9 mouse cellular contexts compared by ENCODE assay signal in genomic region chr10:68119285-68119684, GRCm38 (mm10).
DNase-seq lines count a peak whose midpoint lies in the region; ATAC-seq and TF ChIP-seq lines count a peak whose summit lies in the region.
"Had no signal": no experiment of that assay in that cellular context is flagged by ENCODE, and none has a peak within 500 bp of the region (broad histone marks: within the 10 kb centered on the region; RNA-seq: fewer than 3 reads in every experiment).

No protein-coding gene starts in this region.

- no peak overlapping the region for H3K4me3 ChIP-seq in heart, embryonic 11.5 days (ENCODE audit: low read depth, low read length)
- H3K4me3 ChIP-seq in ES-Bruce4 (ENCODE audit: low read depth, low read length) = no peak overlapping the region
- H3K4me3 ChIP-seq in forebrain, embryonic 15.5 days = no peak overlapping the region

- TF ChIP-seq EP300 in ES-Bruce4 (IDR thresholded peaks at IDR 0.05; ENCODE audit: insufficient read depth, low read depth, low read length) = no peak

- no peak for DNase-seq in heart, adult 9 months (ENCODE audit: low spot score in 2 of 2)
- peak; percentile 54 for DNase-seq in heart, postnatal 4 days
- peak; percentile 59 for DNase-seq in spleen, adult 12 weeks (ENCODE audit: low spot score)
- DNase-seq in left cerebral cortex, postnatal 14 days (ENCODE audit: low spot score in 2 of 2) = no peak
- DNase-seq in urinary bladder, adult 18-20 months (ENCODE audit: low spot score in 2 of 2) = no peak

- H3K4me2 ChIP-seq in heart, embryonic 11.5 days = no peak overlapping the region
- H3K4me2 ChIP-seq in forebrain, embryonic 15.5 days (replicated peaks) = no peak overlapping the region

- no peak overlapping the region for H3K9ac ChIP-seq in heart, embryonic 11.5 days (ENCODE audit: low read depth, low read length)
- no peak overlapping the region for H3K9ac ChIP-seq in ES-Bruce4 (ENCODE audit: low read depth, poor library complexity, severe bottlenecking)
- H3K9ac ChIP-seq in forebrain, embryonic 15.5 days (replicated peaks) = no peak overlapping the region

- WGBS in heart, embryonic 11.5 days (ENCODE audit: insufficient replicate concordance) = 20% methylated on average over 6 of the region's 6 CpGs
- WGBS in forebrain, embryonic 15.5 days = 82% methylated on average over 6 of the region's 6 CpGs

- peak; percentile 61; the same call in 1 of the 2 replicates for ATAC-seq in heart, embryonic 11.5 days (replicated peaks; ENCODE audit: insufficient number of reproducible peaks, low FRiP score, low TSS enrichment)
- ATAC-seq in forebrain, embryonic 15.5 days (replicated peaks) = no peak

- no peaks in the 10 kb centered on the region for H3K9me3 ChIP-seq in heart, embryonic 11.5 days (replicated peaks; ENCODE audit: control insufficient read depth, low read length)
- H3K9me3 ChIP-seq in ES-Bruce4 (replicated peaks; ENCODE audit: control insufficient read depth, insufficient read depth, low read length, poor library complexity, severe bottlenecking) = no peaks in the 10 kb centered on the region
- H3K9me3 ChIP-seq in forebrain, embryonic 15.5 days = no peaks in the 10 kb centered on the region

- no peak overlapping the region for H3K27ac ChIP-seq in heart, embryonic 11.5 days (ENCODE audit: low read depth, low read length)
- H3K27ac ChIP-seq in ES-Bruce4 (ENCODE audit: insufficient read depth, low read length) = peak overlapping the region; percentile 23; the same call in 1 of the 2 replicates
- H3K27ac ChIP-seq in forebrain, embryonic 15.5 days (replicated peaks) = no peak overlapping the region
- H3K27ac ChIP-seq: kidney, postnatal 0 days had no signal

- peaks cover 10% of the 10 kb centered on the region; the same call in 1 of the 2 replicates for H3K4me1 ChIP-seq in heart, embryonic 11.5 days (ENCODE audit: control insufficient read depth, insufficient read depth, low read length)
- H3K4me1 ChIP-seq in ES-Bruce4 (ENCODE audit: control insufficient read depth, insufficient read depth, low read length) = peaks cover 3% of the 10 kb centered on the region
- H3K4me1 ChIP-seq in forebrain, embryonic 15.5 days = no peaks in the 10 kb centered on the region

- intact Hi-C loops in left cerebral cortex, postnatal 14 days (cut with DNase I) = no loop called here

- no peak for TF ChIP-seq CTCF in ES-Bruce4 (IDR thresholded peaks at IDR 0.05; ENCODE audit: low read depth, low read length)

- H3K36me3 ChIP-seq in heart, embryonic 11.5 days (ENCODE audit: control insufficient read depth, insufficient read depth, low read length) = no peaks in the 10 kb centered on the region
- peaks cover 61% of the 10 kb centered on the region for H3K36me3 ChIP-seq in ES-Bruce4 (ENCODE audit: control insufficient read depth, insufficient read depth, low read length, poor library complexity, severe bottlenecking)
- H3K36me3 ChIP-seq in forebrain, embryonic 15.5 days = no peaks in the 10 kb centered on the region

- no peaks in the 10 kb centered on the region for H3K27me3 ChIP-seq in heart, embryonic 11.5 days (ENCODE audit: control insufficient read depth, insufficient read depth, low read length)
- H3K27me3 ChIP-seq in ES-Bruce4 (ENCODE audit: control insufficient read depth, insufficient read depth, low read length, poor library complexity, severe bottlenecking) = no peaks in the 10 kb centered on the region
- H3K27me3 ChIP-seq in forebrain, embryonic 15.5 days = no peaks in the 10 kb centered on the region

- TF ChIP-seq POLR2A in ES-Bruce4 (IDR thresholded peaks at IDR 0.05; ENCODE audit: insufficient read depth, low read length) = no peak

Comparison
In these comparisons a context has a peak if more than half of its experiments do, and no peak if none do; other contexts are left out.
1. DNase-seq: peak in heart, postnatal 4 days (single experiment) and spleen, adult 12 weeks (single experiment); none in heart, adult 9 months (0 of 2), left cerebral cortex, postnatal 14 days (0 of 2) and urinary bladder, adult 18-20 months (0 of 2).